Mouse (Mus musculus) neutrophil, adult 83 days (primary cell): Measurements from ENCODE around the gene Phf10. TPM values are rescaled to one million over a fixed set of nuclear protein-coding genes. Genes with fewer than 3 reads are reported as not detected.

Source experiments
- total RNA-seq, 2 experiments: library from RNA; stranded (reverse); gene quantifications; one replicate each; pipeline ENCODE4 v1.2.4; 2023

Gene Phf10
- 10 to 100 TPM; 55.3 to 59.6 TPM for total RNA-seq

DNA sequence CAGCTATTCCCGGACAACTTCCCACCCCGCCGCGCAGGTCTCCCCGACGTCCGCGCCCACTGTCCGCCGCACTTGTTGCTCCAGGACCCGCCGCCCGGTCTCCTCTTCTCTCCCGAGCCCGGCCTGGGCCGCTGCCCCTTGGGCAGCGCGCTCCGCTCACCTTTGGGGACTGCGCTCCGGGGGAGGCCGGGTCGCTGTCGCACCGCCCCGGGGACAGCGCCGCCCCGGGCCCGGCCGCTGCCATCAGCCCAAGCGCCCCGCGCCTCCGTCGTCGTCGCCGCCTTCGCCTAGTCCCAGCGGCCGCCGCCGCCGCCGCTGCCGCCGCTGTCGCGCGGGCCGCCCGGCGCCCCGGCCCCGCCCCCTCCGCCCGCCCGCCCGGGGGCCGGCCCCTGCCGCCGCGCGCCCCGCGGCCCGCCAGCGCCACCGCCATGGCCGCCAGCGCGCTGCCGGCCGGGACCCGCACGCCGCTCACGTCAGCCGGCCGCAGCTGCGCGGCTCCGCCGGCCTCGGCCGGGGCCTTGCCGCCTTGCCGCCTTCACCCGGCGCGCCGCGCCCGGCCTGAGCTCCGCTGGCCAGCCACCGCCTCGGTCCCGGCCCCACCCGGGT lies at the start of gene Phf10:
Gene Phf10 (minus strand): TSS at position 323 of the 606 bp plus-strand sequence.

DNA sequence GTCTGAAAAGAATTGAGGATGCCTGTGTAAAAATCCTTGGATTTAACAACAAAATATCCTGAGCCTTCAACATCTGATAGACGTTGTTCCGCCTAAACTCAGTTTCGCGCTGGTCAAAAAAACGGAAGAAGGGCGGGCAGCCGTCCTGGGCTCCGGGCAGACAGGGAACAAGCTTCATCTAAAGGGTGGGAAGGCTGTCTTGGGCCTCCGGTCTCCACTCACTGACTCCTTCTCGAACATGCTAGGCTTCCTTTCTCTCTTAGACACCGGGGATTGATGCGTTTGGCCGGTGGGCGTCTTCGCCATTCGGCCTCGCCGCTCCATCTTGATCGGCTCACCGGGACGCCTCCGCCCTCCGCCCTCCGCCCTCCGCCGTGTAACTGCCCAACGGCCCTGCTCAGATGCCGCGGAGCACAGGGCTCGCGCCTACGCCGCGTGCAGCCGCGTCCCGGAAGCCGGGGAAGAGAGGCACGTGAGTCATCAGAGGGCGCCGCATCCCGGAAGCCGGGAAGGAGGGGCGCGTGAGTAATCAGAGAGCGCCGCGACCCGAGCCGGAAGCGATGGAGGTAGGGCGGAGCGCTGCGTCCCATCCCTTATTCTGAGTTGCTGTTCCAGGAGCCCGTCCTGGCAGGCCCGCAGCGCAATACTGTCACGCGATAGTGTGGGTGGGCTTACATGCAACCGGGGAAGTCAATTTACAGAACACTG lies 48.8 kb upstream of the Phf10 start, which contains the start of gene Gm3435:
Gene Gm3435 (plus strand): TSS at position 471 of the 708 bp plus-strand sequence.

DNA sequence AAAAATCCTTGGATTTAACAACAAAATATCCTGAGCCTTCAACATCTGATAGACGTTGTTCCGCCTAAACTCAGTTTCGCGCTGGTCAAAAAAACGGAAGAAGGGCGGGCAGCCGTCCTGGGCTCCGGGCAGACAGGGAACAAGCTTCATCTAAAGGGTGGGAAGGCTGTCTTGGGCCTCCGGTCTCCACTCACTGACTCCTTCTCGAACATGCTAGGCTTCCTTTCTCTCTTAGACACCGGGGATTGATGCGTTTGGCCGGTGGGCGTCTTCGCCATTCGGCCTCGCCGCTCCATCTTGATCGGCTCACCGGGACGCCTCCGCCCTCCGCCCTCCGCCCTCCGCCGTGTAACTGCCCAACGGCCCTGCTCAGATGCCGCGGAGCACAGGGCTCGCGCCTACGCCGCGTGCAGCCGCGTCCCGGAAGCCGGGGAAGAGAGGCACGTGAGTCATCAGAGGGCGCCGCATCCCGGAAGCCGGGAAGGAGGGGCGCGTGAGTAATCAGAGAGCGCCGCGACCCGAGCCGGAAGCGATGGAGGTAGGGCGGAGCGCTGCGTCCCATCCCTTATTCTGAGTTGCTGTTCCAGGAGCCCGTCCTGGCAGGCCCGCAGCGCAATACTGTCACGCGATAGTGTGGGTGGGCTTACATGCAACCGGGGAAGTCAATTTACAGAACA lies 17.4 kb upstream of the Phf10 start, which contains the start of the genes 9030025P20Rik and Gm3417:
Gene 9030025P20Rik (plus strand): TSS at position 107 of the 677 bp plus-strand sequence.
Gene Gm3417 (minus strand): TSS at position 429 of the 677 bp plus-strand sequence.

DNA sequence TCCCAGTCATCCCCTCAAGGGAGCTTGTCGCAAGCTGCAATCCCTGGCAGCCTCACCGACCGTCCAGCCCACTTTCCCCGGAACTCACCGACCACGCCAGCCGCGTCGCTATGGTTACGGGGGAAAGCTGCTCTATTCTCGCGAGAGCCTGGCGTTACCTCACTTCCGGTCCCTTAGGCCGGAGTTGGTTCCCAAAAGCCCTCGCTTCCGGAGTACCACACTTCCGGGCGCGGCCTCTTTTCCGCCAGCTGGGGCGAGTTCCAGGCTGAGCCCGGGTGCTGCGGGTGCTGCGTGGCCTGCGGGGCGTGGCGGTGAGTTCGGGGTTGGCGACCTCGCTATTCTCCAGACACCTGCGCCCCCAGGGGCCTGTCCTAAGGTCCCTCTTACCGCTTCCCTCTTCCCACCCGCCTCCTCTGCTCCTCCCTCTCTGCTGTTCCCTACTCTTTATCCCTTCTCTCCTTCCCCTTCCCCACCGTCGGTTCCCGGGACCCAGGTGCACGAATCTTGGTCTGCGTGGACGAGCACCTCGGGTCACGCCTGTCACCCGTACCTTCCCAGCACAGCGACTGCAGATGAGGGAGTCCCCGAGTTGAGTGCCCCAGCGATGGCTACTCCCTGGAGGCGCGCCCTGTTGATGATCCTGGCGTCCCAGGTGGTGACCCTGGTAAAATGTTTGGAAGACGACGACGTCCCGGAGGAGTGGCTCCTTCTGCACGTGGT lies 17.9 kb downstream of the Phf10 start, which contains the start of the genes Wdr27 and 1600012H06Rik:
Gene Wdr27 (minus strand): TSS at position 150 of the 720 bp plus-strand sequence.
Gene 1600012H06Rik (plus strand): TSS at position 176 of the 720 bp plus-strand sequence.

Other genes with a start within 250 kb of the Phf10 start
- under 1 TPM; 0.92 to 0.99 TPM for gene Wdr27, start 18.1 kb downstream of the Phf10 start, total RNA-seq
- 10 to 100 TPM; 19.2 to 24.0 TPM for gene 1600012H06Rik, start 18.1 kb downstream of the Phf10 start, total RNA-seq
- 10 to 100 TPM; 18.1 to 20.0 TPM for gene 9030025P20Rik, start 17.2 kb upstream of the Phf10 start, total RNA-seq
- gene Gm3417, start 17.5 kb upstream of the Phf10 start, total RNA-seq: not detected
- gene Gm3435, start 48.9 kb upstream of the Phf10 start, total RNA-seq: 1 to 10 TPM; 6.0 to 9.9 TPM
- gene Ermard, start 79.9 kb upstream of the Phf10 start, total RNA-seq: 100 to 1,000 TPM; 102 to 109 TPM
- gene Tcte3, start 80.2 kb upstream of the Phf10 start, total RNA-seq: 1 to 10 TPM; 3.2 to 3.4 TPM
- gene Gm3448, start 80.3 kb upstream of the Phf10 start, total RNA-seq: 1 to 10 TPM; 7.4 to 8.2 TPM